Mouse (Mus musculus) cortical plate, adult 2 months (tissue): ENCODE data around the gene Mapt.

ENCODE experiments used
- CTCF ChIP-seq: fragments of 200-500 bp; IDR thresholded peaks from 2 replicates; pipeline ENCODE4 v1.5.1; 2011; ENCODE audit warnings: mild to moderate bottlenecking, control low read depth, low read length; ENCODE audit not compliant: insufficient read depth; ENCODE audit errors: extremely low read depth
- POLR2A ChIP-seq: fragments of 200-500 bp; IDR thresholded peaks from 2 replicates; pipeline ENCODE4 v1.6.1; 2011; ENCODE audit warnings: mild to moderate bottlenecking, low read length, control low read depth; ENCODE audit not compliant: insufficient read depth; ENCODE audit errors: extremely low read depth

- TF ChIP-seq POLR2A, result peak; percentile 71; the same call in 1 of the 2 replicates
- TF ChIP-seq CTCF, result peak; percentile 57
These were observed at the start of gene Mapt for GRCm38 (mm10) chr11:104231041-104231911.
